Mouse (Mus musculus): ENCODE measurements around the gene Fryl. TPM values are rescaled to one million over a fixed set of nuclear protein-coding genes. Genes with fewer than 3 reads are reported as not detected.

The Fryl gene
- 118 TPM for polyA plus RNA-seq (2017; shearing (Covaris generic))

GRCm38 (mm10) chr5:73256352-73257065, at the start of gene Fryl:
TSS of gene Fryl (minus strand) at chr5:73256619.

GRCm38 (mm10) chr5:73292502-73293457, 36.4 kb upstream of the Fryl start, which contains the start of gene Ociad1:
TSS of gene Ociad1 (plus strand) at chr5:73292784.

GRCm38 (mm10) chr5:73006784-73007581, 249.4 kb downstream of the Fryl start, which contains the start of gene Slc10a4:
TSS of gene Slc10a4 (plus strand) at chr5:73006883.

GRCm38 (mm10) chr5:72974602-72975001, 281.8 kb downstream of the Fryl start, which contains the start of gene Gm10135:
TSS of gene Gm10135 (minus strand) at chr5:72974702.

Other genes with a start within 250 kb of the Fryl start
- gene Slc10a4, start 249.7 kb downstream of the Fryl start, polyA plus RNA-seq (2017; shearing (Covaris generic)): 0.27 TPM
- 226 TPM for gene Ociad1, start 36.2 kb upstream of the Fryl start, polyA plus RNA-seq (2017; shearing (Covaris generic))
- gene Ociad2, start 84.4 kb upstream of the Fryl start, polyA plus RNA-seq (2017; shearing (Covaris generic)): 0.16 TPM
- gene Cwh43, start 149.5 kb upstream of the Fryl start, polyA plus RNA-seq (2017; shearing (Covaris generic)): not detected
- gene Dcun1d4, start 224.4 kb upstream of the Fryl start, polyA plus RNA-seq (2017; shearing (Covaris generic)): 22.4 TPM

All from effector memory CD4-positive, alpha-beta T cell, adult 5 months (primary cell).